Comparison of ENCODE assay signal across 10 mouse cellular contexts in the genomic region with DNA sequence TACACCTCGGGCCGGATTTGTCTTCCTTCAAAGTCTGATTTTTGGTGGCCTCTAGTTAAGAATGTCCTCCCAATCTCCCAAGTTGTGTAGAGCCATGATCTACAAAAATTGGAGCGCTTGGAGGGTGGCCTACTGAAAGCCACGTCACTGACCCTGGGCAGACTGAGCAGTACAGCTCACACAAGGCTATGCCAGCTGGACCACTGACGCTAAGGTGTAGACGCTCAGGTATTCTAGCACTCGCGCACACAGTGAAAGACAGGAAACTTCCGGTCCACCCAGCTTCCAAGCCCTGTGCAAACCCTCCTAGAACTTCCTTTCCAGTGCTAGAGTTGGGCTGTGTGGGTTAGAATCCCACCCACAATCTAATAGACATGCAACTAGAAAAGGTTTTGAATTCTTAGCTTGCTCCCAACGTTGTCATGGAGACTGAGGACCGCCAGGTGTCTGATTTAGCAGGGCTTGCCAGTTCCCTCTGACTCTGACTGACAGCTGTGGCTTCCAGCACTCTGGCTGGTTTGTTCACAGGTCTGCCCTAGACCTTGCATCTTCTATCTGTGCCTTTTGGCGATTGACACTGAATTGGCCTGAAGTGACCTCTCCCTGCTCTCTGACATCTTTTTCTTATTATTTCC. TPM values are rescaled to one million over a fixed set of nuclear protein-coding genes. Genes with fewer than 3 reads are reported as not detected.
DNase-seq lines count a peak whose midpoint lies in the region; ATAC-seq and TF ChIP-seq lines count a peak whose summit lies in the region.
"Had no signal": no experiment of that assay in that cellular context is flagged by ENCODE, and none has a peak within 500 bp of the region (broad histone marks: within the 10 kb centered on the region; RNA-seq: fewer than 3 reads in every experiment).

No protein-coding gene starts in this region.

- no peak overlapping the region for H3K4me3 ChIP-seq in embryonic facial prominence, embryonic 13.5 days
- H3K4me3 ChIP-seq in hindbrain, postnatal 0 days (ENCODE audit: low read length) = no peak overlapping the region
- no peak overlapping the region for H3K4me3 ChIP-seq in neural tube, embryonic 13.5 days
- H3K4me3 ChIP-seq: heart, adult 2 months had no signal

- no peaks in the 10 kb centered on the region for H3K9me3 ChIP-seq in embryonic facial prominence, embryonic 13.5 days
- no peaks in the 10 kb centered on the region for H3K9me3 ChIP-seq in hindbrain, postnatal 0 days (ENCODE audit: low read length)
- no peaks in the 10 kb centered on the region for H3K9me3 ChIP-seq in neural tube, embryonic 13.5 days
- H3K9me3 ChIP-seq: megakaryocyte, embryonic 14.5 days had no signal

- WGBS in embryonic facial prominence, embryonic 13.5 days = 61% methylated on average over 12 of the region's 12 CpGs
- WGBS in hindbrain, postnatal 0 days = 68% methylated on average over 12 of the region's 12 CpGs
- WGBS in neural tube, embryonic 13.5 days = 74% methylated on average over 12 of the region's 12 CpGs

- H3K27ac ChIP-seq in embryonic facial prominence, embryonic 13.5 days = no peak overlapping the region
- no peak overlapping the region for H3K27ac ChIP-seq in hindbrain, postnatal 0 days
- no peak overlapping the region for H3K27ac ChIP-seq in neural tube, embryonic 13.5 days (replicated peaks)

- no peak overlapping the region for H3K4me2 ChIP-seq in embryonic facial prominence, embryonic 13.5 days
- H3K4me2 ChIP-seq in hindbrain, postnatal 0 days (ENCODE audit: low read depth, low read length) = no peak overlapping the region
- H3K4me2 ChIP-seq in neural tube, embryonic 13.5 days = no peak overlapping the region

- 0 out of 2 replicates have a peak, but pooled peaks have one; percentile 11 for ATAC-seq in embryonic facial prominence, embryonic 13.5 days (ENCODE audit: insufficient number of reproducible peaks, insufficient read depth, low FRiP score, low TSS enrichment, low read depth)
- ATAC-seq in hindbrain, postnatal 0 days = peak; percentile 52; the same call in 1 of the 2 replicates
- peak; percentile 70 for ATAC-seq in neural tube, embryonic 13.5 days (ENCODE audit: low read depth)
- no peak for ATAC-seq in CD4-positive, CD25-positive, alpha-beta regulatory T cell, adult 4 months

- H3K4me1 ChIP-seq in embryonic facial prominence, embryonic 13.5 days = 0 out of 2 replicates have a peak, but pooled peaks cover 9% of the 10 kb centered on the region
- no peaks in the 10 kb centered on the region for H3K4me1 ChIP-seq in hindbrain, postnatal 0 days (ENCODE audit: insufficient read depth, low read length)
- peaks cover 4% of the 10 kb centered on the region for H3K4me1 ChIP-seq in neural tube, embryonic 13.5 days (replicated peaks)

- H3K27me3 ChIP-seq in embryonic facial prominence, embryonic 13.5 days = no peaks in the 10 kb centered on the region
- H3K27me3 ChIP-seq in hindbrain, postnatal 0 days (ENCODE audit: insufficient read depth, low read length) = no peaks in the 10 kb centered on the region
- H3K27me3 ChIP-seq in neural tube, embryonic 13.5 days = no peaks in the 10 kb centered on the region

- H3K36me3 ChIP-seq in embryonic facial prominence, embryonic 13.5 days = no peaks in the 10 kb centered on the region
- H3K36me3 ChIP-seq in hindbrain, postnatal 0 days (ENCODE audit: insufficient read depth, low read length) = no peaks in the 10 kb centered on the region
- no peaks in the 10 kb centered on the region for H3K36me3 ChIP-seq in neural tube, embryonic 13.5 days

- no peak for TF ChIP-seq CTCF in hindbrain, postnatal 0 days (IDR thresholded peaks at IDR 0.05; ENCODE audit: low read depth)

- DNase-seq in layer of hippocampus, postnatal 14 days (ENCODE audit: low spot score in 2 of 2) = peak; percentile 17 to 46
- no peak for DNase-seq in layer of hippocampus, adult 9-10 months (ENCODE audit: low spot score)
- peak; percentile 13 for DNase-seq in hindbrain, postnatal 0 days (ENCODE audit: low spot score)
- no peak for DNase-seq in kidney, adult 18-20 months
- DNase-seq in T-cell, adult 2 months (ENCODE audit: low spot score) = no peak

- H3K9ac ChIP-seq in embryonic facial prominence, embryonic 13.5 days = no peak overlapping the region
- no peak overlapping the region for H3K9ac ChIP-seq in hindbrain, postnatal 0 days (replicated peaks; ENCODE audit: low read length)
- H3K9ac ChIP-seq in neural tube, embryonic 13.5 days = no peak overlapping the region

RNA-seq across cellular contexts. Expression of a gene that starts 44.6 kb away (rescaled TPM):
- 10 to 100 TPM; 53.8 to 58.3 TPM for total RNA-seq in layer of hippocampus, postnatal 14 days (2021)
- 19.4 and 20.1 TPM in 2 replicates for polyA plus RNA-seq in embryonic facial prominence, embryonic 13.5 days (2015; fragmentation: Nextera tagmentation; extraction: Ambion mirVana)
- 11.7 and 14.2 TPM in 2 replicates for total RNA-seq in hindbrain, postnatal 0 days (2014; rRNA removed)
- 27.6 and 27.7 TPM in 2 replicates for polyA plus RNA-seq in hindbrain, postnatal 0 days (2015; fragmentation: Nextera tagmentation; extraction: Ambion mirVana)
- 37.6 and 39.4 TPM in 2 replicates for polyA plus RNA-seq in neural tube, embryonic 13.5 days (2015; fragmentation: Nextera tagmentation; extraction: Ambion mirVana)
- polyA plus RNA-seq in CD4-positive, CD25-positive, alpha-beta regulatory T cell, adult 4 months (2017; shearing (Covaris generic)) = 10 to 100 TPM; 17.2 to 19.5 TPM

Comparison
In these comparisons a context has a peak if more than half of its experiments do, and no peak if none do; other contexts are left out.
1. DNase-seq: peak in layer of hippocampus, postnatal 14 days (2 of 2) and hindbrain, postnatal 0 days (single experiment); none in layer of hippocampus, adult 9-10 months (single experiment), kidney, adult 18-20 months (single experiment) and T-cell, adult 2 months (single experiment).